In the genomic region with DNA sequence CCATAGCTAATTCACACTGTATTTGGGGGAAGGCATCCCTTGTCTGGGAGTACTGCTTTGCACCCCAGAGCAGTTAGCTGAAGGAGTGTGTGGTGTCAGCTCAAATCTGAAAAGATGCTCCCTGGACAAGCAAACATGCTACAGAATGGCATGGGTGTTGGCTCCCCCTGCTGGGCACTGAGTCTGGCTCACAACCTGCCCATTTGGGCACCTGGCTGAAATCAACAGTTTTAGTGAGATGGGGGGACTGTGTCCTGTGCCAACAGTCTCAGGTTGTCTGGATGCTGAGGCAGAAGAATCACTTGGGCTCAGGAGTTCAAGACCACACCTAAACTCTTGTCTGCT, we compare ENCODE assay signal across 8 mouse cellular contexts. TPM values are rescaled to one million over a fixed set of nuclear protein-coding genes. Genes with fewer than 3 reads are reported as not detected.
DNase-seq lines count a peak whose midpoint lies in the region; ATAC-seq and TF ChIP-seq lines count a peak whose summit lies in the region.

No protein-coding gene starts in this region.

- H3K4me3 ChIP-seq in kidney, adult 2 months (ENCODE audit: insufficient read depth, low read depth, low read length): no peak overlapping the region
- no peak overlapping the region for H3K4me3 ChIP-seq in limb, embryonic 11.5 days (ENCODE audit: low read depth, low read length)
- no peak overlapping the region; the same call in 1 of the 2 replicates for H3K4me3 ChIP-seq in midbrain, embryonic 15.5 days

- no peaks in the 10 kb centered on the region for H3K4me1 ChIP-seq in kidney, adult 2 months (ENCODE audit: control insufficient read depth, insufficient read depth, low read length)
- no peaks in the 10 kb centered on the region for H3K4me1 ChIP-seq in limb, embryonic 11.5 days (ENCODE audit: control insufficient read depth, insufficient read depth, low read length)
- H3K4me1 ChIP-seq in midbrain, embryonic 15.5 days: no peaks in the 10 kb centered on the region

- H3K9me3 ChIP-seq in limb, embryonic 11.5 days (ENCODE audit: control insufficient read depth, low read length): no peaks in the 10 kb centered on the region
- no peaks in the 10 kb centered on the region for H3K9me3 ChIP-seq in midbrain, embryonic 15.5 days

- no peak overlapping the region for H3K27ac ChIP-seq in kidney, adult 2 months (ENCODE audit: insufficient read depth, low read depth, low read length)
- H3K27ac ChIP-seq in limb, embryonic 11.5 days (replicated peaks; ENCODE audit: low read depth, low read length): no peak overlapping the region
- H3K27ac ChIP-seq in midbrain, embryonic 15.5 days: no peak overlapping the region

- peak; percentile 11 for DNase-seq in cerebellum, adult 11 months
- DNase-seq in cerebellum, postnatal 10 days: peak; percentile 89 to 91
- DNase-seq in frontal cortex, postnatal 36 days (ENCODE audit: low spot score in 2 of 2): peak; percentile 68 to 82
- peak; percentile 84 for DNase-seq in kidney, adult 2 months
- DNase-seq in limb, embryonic 11.5 days (ENCODE audit: low spot score): peak; percentile 86
- DNase-seq in spleen, postnatal 14 days (ENCODE audit: low spot score in 2 of 2): peak; percentile 60 to 77

- H3K4me2 ChIP-seq in limb, embryonic 11.5 days (ENCODE audit: low read depth, severe bottlenecking): no peak overlapping the region
- H3K4me2 ChIP-seq in midbrain, embryonic 15.5 days: peak overlapping the region; percentile 52; the same call in 1 of the 2 replicates

- TF ChIP-seq CTCF in kidney, adult 2 months (conservative IDR thresholded peaks at IDR 0.05; ENCODE audit: insufficient read depth, insufficient read length, low read depth, low read length): peak; percentile 95

- H3K36me3 ChIP-seq in kidney, adult 2 months (ENCODE audit: control insufficient read depth, insufficient read depth, low read length): no peaks in the 10 kb centered on the region
- H3K36me3 ChIP-seq in limb, embryonic 11.5 days (ENCODE audit: control insufficient read depth, insufficient read depth, low read length): no peaks in the 10 kb centered on the region
- H3K36me3 ChIP-seq in midbrain, embryonic 15.5 days (replicated peaks): no peaks in the 10 kb centered on the region

- ATAC-seq in cerebellum, adult (ENCODE audit: insufficient number of reproducible peaks, low FRiP score, low TSS enrichment): no peak
- no peak for ATAC-seq in limb, embryonic 11.5 days (ENCODE audit: insufficient number of reproducible peaks, low FRiP score, low TSS enrichment, low read depth)
- ATAC-seq in midbrain, embryonic 15.5 days (replicated peaks): peak; percentile 73

- no peak for TF ChIP-seq POLR2A in kidney, adult 2 months (IDR thresholded peaks at IDR 0.05; ENCODE audit: low read depth, low read length)

- H3K27me3 ChIP-seq in kidney, adult 2 months (replicated peaks; ENCODE audit: control insufficient read depth, insufficient read depth, low read length): no peaks in the 10 kb centered on the region
- H3K27me3 ChIP-seq in limb, embryonic 11.5 days (ENCODE audit: control insufficient read depth, insufficient read depth, low read length): no peaks in the 10 kb centered on the region
- no peaks in the 10 kb centered on the region for H3K27me3 ChIP-seq in midbrain, embryonic 15.5 days (replicated peaks)

- no peak overlapping the region for H3K9ac ChIP-seq in limb, embryonic 11.5 days (ENCODE audit: low read length)
- no peak overlapping the region for H3K9ac ChIP-seq in midbrain, embryonic 15.5 days

RNA-seq across cellular contexts. Expression of gene Ffar1, which starts 2.1 kb away (rescaled TPM):
- polyA plus RNA-seq in kidney, adult 2 months (2012; rRNA removed): 0.03 and 0.48 TPM in 2 replicates
- polyA plus RNA-seq in limb, embryonic 11.5 days (2014; fragmentation: Nextera tagmentation; extraction: Ambion mirVana): not detected in 2 replicates
- polyA plus RNA-seq in midbrain, embryonic 15.5 days (2015; fragmentation: Nextera tagmentation; extraction: Ambion mirVana): not detected in 2 replicates

RNA-seq across cellular contexts. Expression of gene Ffar3, which starts 3.3 kb away (rescaled TPM):
- polyA plus RNA-seq in kidney, adult 2 months (2012; rRNA removed): 0.07 and 0.08 TPM in 2 replicates
- 0.09 TPM in 1 of 2 replicates, not detected in the other for polyA plus RNA-seq in limb, embryonic 11.5 days (2014; fragmentation: Nextera tagmentation; extraction: Ambion mirVana)
- not detected in 2 replicates for polyA plus RNA-seq in midbrain, embryonic 15.5 days (2015; fragmentation: Nextera tagmentation; extraction: Ambion mirVana)

RNA-seq across cellular contexts. Expression of gene Cd22, which starts 20.9 kb away (rescaled TPM):
- 0.42 and 11.2 TPM in 2 replicates for polyA plus RNA-seq in kidney, adult 2 months (2012; rRNA removed)
- 0.65 TPM in 1 of 2 replicates, not detected in the other for polyA plus RNA-seq in limb, embryonic 11.5 days (2014; fragmentation: Nextera tagmentation; extraction: Ambion mirVana)
- polyA plus RNA-seq in midbrain, embryonic 15.5 days (2015; fragmentation: Nextera tagmentation; extraction: Ambion mirVana): not detected in 2 replicates

RNA-seq across cellular contexts. Expression of gene Ffar2, which starts 35.7 kb away (rescaled TPM):
- 1.2 and 1.4 TPM in 2 replicates for polyA plus RNA-seq in kidney, adult 2 months (2012; rRNA removed)
- polyA plus RNA-seq in limb, embryonic 11.5 days (2014; fragmentation: Nextera tagmentation; extraction: Ambion mirVana): 0.10 TPM in 1 of 2 replicates, not detected in the other
- polyA plus RNA-seq in midbrain, embryonic 15.5 days (2015; fragmentation: Nextera tagmentation; extraction: Ambion mirVana): not detected in 2 replicates

RNA-seq across cellular contexts. Expression of gene Mag, which starts 55.4 kb away (rescaled TPM):
- 0.71 and 0.94 TPM in 2 replicates for polyA plus RNA-seq in kidney, adult 2 months (2012; rRNA removed)
- 0.21 and 0.27 TPM in 2 replicates for polyA plus RNA-seq in limb, embryonic 11.5 days (2014; fragmentation: Nextera tagmentation; extraction: Ambion mirVana)
- 2.9 and 3.4 TPM in 2 replicates for polyA plus RNA-seq in midbrain, embryonic 15.5 days (2015; fragmentation: Nextera tagmentation; extraction: Ambion mirVana)

Comparison
In these comparisons a context has a peak if more than half of its experiments do, and no peak if none do; other contexts are left out.
1. DNase-seq: peak in every context shown above with its lines; median percentile 90 in cerebellum, postnatal 10 days; 86 in limb, embryonic 11.5 days; 84 in kidney, adult 2 months; 75 in frontal cortex, postnatal 36 days; 68 in spleen, postnatal 14 days; 11 in cerebellum, adult 11 months.